Mouse (Mus musculus) small intestine, adult 2 months (tissue): ENCODE data around the gene Olfr1419.

Experiments used
- CTCF ChIP-seq: fragments of 200-500 bp; IDR thresholded peaks from 2 replicates; pipeline ENCODE4 v1.5.1; 2012; ENCODE audit warnings: low read depth, mild to moderate bottlenecking, control low read depth, inconsistent platforms, low read length, moderate library complexity, mixed read lengths; ENCODE audit not compliant: insufficient replicate concordance, insufficient read length; ENCODE audit errors: extremely low read depth
- POLR2A ChIP-seq: fragments of 200-500 bp; IDR thresholded peaks from 2 replicates; pipeline ENCODE4 v1.6.1; 2012; ENCODE audit warnings: low read depth, mild to moderate bottlenecking, control low read depth, inconsistent platforms, low read length, moderate library complexity

DNA sequence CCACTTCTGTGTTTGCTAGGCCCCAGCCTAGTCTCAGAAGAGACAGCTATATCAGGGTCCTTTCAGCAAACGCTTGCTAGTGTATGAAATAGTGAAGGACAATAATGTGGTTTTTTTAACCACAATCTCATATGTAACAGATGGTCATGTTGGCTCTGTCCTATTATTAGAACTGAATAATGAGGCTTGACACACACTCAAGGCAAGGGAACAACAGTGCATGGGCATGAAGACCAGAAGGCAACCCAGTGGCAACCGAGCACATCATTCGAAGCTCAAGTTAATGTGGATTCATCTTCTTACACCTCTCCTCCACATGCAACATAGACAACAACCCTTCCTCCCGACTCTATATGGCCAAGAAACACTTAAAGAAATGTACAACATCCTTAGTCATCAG lies 28.6 kb downstream of the Olfr1419 start:
- TF ChIP-seq POLR2A, result no peak
- no peak for TF ChIP-seq CTCF
